Mouse (Mus musculus): ENCODE measurements at regions not wholly inside any gene's neighbourhood (a gene's known extent, or its start where the extent isn't known, plus 50 kb on each side); places are given as distances from the start of the nearest gene placed in this dataset.
A peak's percentile ranks its signal among the peaks of the same experiment; 100 is the strongest.

- no peak for DNase-seq (ENCODE audit: low read depth, low spot score)
Measured at GRCm38 (mm10) chr4:12263746-12264145, 91.9 kb upstream of the Fam92a start.

- no peak for DNase-seq (ENCODE audit: low read depth, low spot score)
Measured at GRCm38 (mm10) chr4:12263197-12263596, 91.4 kb upstream of the Fam92a start.

DNA sequence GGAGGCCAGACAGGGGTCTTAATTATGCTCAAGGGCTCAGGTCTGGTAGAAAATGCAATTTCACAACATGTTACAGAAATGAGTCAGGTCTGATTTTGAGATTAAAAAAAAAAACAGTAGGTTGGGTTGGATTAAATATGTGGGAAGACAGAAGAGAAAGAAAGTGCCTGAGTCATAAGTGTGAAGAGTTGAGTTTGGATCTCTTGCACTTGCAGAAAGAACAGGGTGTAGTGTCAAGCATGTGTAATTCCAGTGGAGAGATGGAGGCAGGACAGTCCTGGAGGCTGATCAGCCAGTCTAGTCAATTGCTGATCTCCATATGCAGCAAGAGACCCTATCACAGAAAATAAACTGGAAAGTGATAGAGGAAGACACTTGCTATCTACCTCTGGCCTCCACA is 76.2 kb upstream of the Fam92a start:
- no peak for DNase-seq (ENCODE audit: low read depth, low spot score)

DNA sequence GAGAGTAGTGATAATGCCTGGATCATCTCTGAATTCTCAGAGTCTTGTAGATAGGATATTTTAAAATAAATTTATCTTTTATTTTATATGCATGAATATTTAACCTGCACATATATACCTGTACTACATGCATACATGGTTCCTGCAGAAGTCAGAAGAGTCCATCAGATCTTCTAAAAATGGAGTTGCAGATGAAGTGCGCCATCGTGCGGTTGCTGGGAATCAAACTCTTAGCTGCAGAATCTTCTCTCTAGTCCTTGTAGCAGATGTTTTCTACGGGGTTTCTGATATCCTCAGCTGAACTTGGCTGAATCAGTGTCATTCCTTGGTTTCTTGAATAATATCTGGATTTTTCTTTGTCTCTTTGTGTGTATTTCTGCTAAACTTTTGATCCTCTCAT is 74.8 kb upstream of the Fam92a start:
- DNase-seq (ENCODE audit: low read depth, low spot score) = no peak

- peak; percentile 79 for DNase-seq (ENCODE audit: low read depth, low spot score)
Measured at GRCm38 (mm10) chr4:12240941-12241571, 69.2 kb upstream of the Fam92a start.

DNA sequence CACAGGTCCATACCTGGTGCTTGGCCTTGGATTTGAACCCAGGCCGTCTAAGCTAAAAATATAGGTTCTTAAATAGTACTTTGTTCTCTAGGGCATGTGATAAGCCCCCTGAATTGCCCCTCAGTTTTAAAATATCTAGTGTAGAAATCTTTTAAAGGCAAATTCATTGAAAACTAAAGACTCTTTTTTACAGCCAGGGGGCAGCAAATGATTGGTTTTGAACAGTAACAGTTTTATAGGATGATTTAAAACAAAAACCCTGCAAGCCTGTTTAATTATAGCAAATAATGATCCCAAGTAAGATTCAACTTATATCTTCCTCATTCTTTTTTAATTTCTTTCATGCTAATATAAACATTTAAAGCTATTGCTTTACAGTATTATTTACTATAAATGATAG is 58.9 kb upstream of the Fam92a start:
- DNase-seq (ENCODE audit: low read depth, low spot score) = no peak

Data from forelimb bud, embryonic 11.5 days (tissue).